Mouse (Mus musculus) forebrain, embryonic 16.5 days (tissue): ENCODE results near the gene Tcf7l2. TPM values are rescaled to one million over a fixed set of nuclear protein-coding genes. Genes with fewer than 3 reads are reported as not detected.
A peak's percentile ranks its signal among the peaks of the same experiment; 100 is the strongest.

Experiments used
- ATAC-seq: fragments of 200-750 bp; cut with Nextera tagmentation; 2 replicates; pipeline ENCODE4 v1.8.0; 2017; ENCODE audit warnings: mild to moderate bottlenecking, moderate library complexity
- H3K27ac ChIP-seq: fragments of 300-500 bp; sonication (generic); 2 replicates; pipeline ENCODE4 v1.5.1; 2014; ENCODE audit warnings: low read length, control low read depth
- H3K27me3 ChIP-seq: fragments of 300-500 bp; sonication (generic); replicated peaks from 2 replicates; pipeline ENCODE4 v1.6.1; 2014; ENCODE audit warnings: low read length; ENCODE audit not compliant: control insufficient read depth, insufficient read depth
- H3K36me3 ChIP-seq: fragments of 300-500 bp; sonication (generic); 2 replicates; pipeline ENCODE4 v1.6.1; 2014; ENCODE audit not compliant: control insufficient read depth, insufficient read depth
- H3K4me1 ChIP-seq: fragments of 300-500 bp; sonication (generic); replicated peaks from 2 replicates; pipeline ENCODE4 v1.6.1; 2014; ENCODE audit warnings: low read length; ENCODE audit not compliant: control insufficient read depth, insufficient read depth
- H3K4me2 ChIP-seq: fragments of 300-500 bp; sonication (generic); 2 replicates; pipeline ENCODE4 v1.6.1; 2014; ENCODE audit warnings: mild to moderate bottlenecking, low read length, control low read depth
- H3K4me3 ChIP-seq: fragments of 300-500 bp; sonication (generic); replicated peaks from 2 replicates; pipeline ENCODE4 v1.5.1; 2014; ENCODE audit warnings: mild to moderate bottlenecking, low read length, control low read depth
- H3K9ac ChIP-seq: fragments of 300-500 bp; sonication (generic); replicated peaks from 2 replicates; pipeline ENCODE4 v1.6.1; 2014; ENCODE audit warnings: low read depth, low read length, control low read depth
- H3K9me3 ChIP-seq: fragments of 300-500 bp; sonication (generic); 2 replicates; pipeline ENCODE4 v1.6.1; 2016; ENCODE audit warnings: low read length; ENCODE audit not compliant: control insufficient read depth
- WGBS: fragments of 180-500 bp; shearing (Covaris S2); extraction: QIAGEN DNeasy Blood & Tissue Kit; methylation state at CpG from one replicate; pipeline ENCODE4 v1.1.7; 2014; 5-methylcytosine and 5-hydroxymethylcytosine counted together
- polyA plus RNA-seq: library from polyadenylated mRNA; unstranded; fragments of >200 nt; fragmentation: Nextera tagmentation; extraction: Ambion mirVana; gene quantifications from 2 replicates; pipeline ENCODE4 v1.2.1, GENCODE M21; 2015

Gene Tcf7l2
- polyA plus RNA-seq, 1 experiment from 2014 or later = 58.7 TPM

GRCm38 (mm10) chr19:55779871-55780270 lies 38.3 kb downstream of the Tcf7l2 start:
- Histone ChIP-seq H3K36me3 (no peaks in the 10 kb centered on the region), H3K4me2 (no peak overlapping the region), H3K27me3 (no peaks in the 10 kb centered on the region), H3K4me3 (no peak overlapping the region), H3K4me1 (peaks cover under 1% of the 10 kb centered on the region; the same call in 1 of the 2 replicates), H3K9me3 (no peaks in the 10 kb centered on the region), H3K9ac (no peak overlapping the region), H3K27ac (no peak overlapping the region)
- no peak for ATAC-seq
- 68% methylated on average over 10 of the region's 10 CpGs for WGBS

- WGBS = 48% methylated on average over 10 of the region's 10 CpGs
Observed at GRCm38 (mm10) chr19:55781087-55781486, 39.5 kb downstream of the Tcf7l2 start.

GRCm38 (mm10) chr19:55781681-55782080 lies 40.1 kb downstream of the Tcf7l2 start:
- H3K4me1 ChIP-seq = peaks cover 4% of the 10 kb centered on the region; the same call in 1 of the 2 replicates
- no peak for ATAC-seq
- 81% methylated on average over 8 of the region's 8 CpGs for WGBS

More at GRCm38 (mm10) chr19:55781087-55781486, 39.5 kb downstream of the Tcf7l2 start:
- H3K27ac ChIP-seq = no peak overlapping the region
- no peak overlapping the region for H3K9ac ChIP-seq
- no peaks in the 10 kb centered on the region for H3K27me3 ChIP-seq
- H3K4me1 ChIP-seq = peaks cover 4% of the 10 kb centered on the region; the same call in 1 of the 2 replicates
- no peak overlapping the region for H3K4me2 ChIP-seq
- no peaks in the 10 kb centered on the region for H3K9me3 ChIP-seq
- no peak overlapping the region for H3K4me3 ChIP-seq
- ATAC-seq = no peak
- H3K36me3 ChIP-seq = no peaks in the 10 kb centered on the region

GRCm38 (mm10) chr19:55784796-55785418 lies 43.3 kb downstream of the Tcf7l2 start:
- no peak overlapping the region for H3K27ac ChIP-seq
- no peaks in the 10 kb centered on the region for H3K36me3 ChIP-seq
- ATAC-seq = no peak
- H3K9me3 ChIP-seq = no peaks in the 10 kb centered on the region
- H3K4me3 ChIP-seq = no peak overlapping the region
- no peaks in the 10 kb centered on the region for H3K27me3 ChIP-seq
- no peak overlapping the region for H3K4me2 ChIP-seq
- no peak overlapping the region for H3K9ac ChIP-seq
- 77% methylated on average over 21 of the region's 21 CpGs for WGBS
- H3K4me1 ChIP-seq = peaks cover 7% of the 10 kb centered on the region; the same call in 1 of the 2 replicates

More at GRCm38 (mm10) chr19:55781681-55782080, 40.1 kb downstream of the Tcf7l2 start:
- no peak overlapping the region for H3K9ac ChIP-seq
- H3K27me3 ChIP-seq = no peaks in the 10 kb centered on the region
- H3K4me3 ChIP-seq = no peak overlapping the region
- H3K36me3 ChIP-seq = no peaks in the 10 kb centered on the region
- H3K9me3 ChIP-seq = no peaks in the 10 kb centered on the region
- H3K4me2 ChIP-seq = no peak overlapping the region
- H3K27ac ChIP-seq = no peak overlapping the region

- no peak for ATAC-seq
- H3K4me1 ChIP-seq = peaks cover 7% of the 10 kb centered on the region; the same call in 1 of the 2 replicates
- no peak overlapping the region for H3K27ac ChIP-seq
- H3K27me3 ChIP-seq = no peaks in the 10 kb centered on the region
- no peak overlapping the region for H3K9ac ChIP-seq
- no peaks in the 10 kb centered on the region for H3K36me3 ChIP-seq
- no peak overlapping the region for H3K4me3 ChIP-seq
- no peak overlapping the region for H3K4me2 ChIP-seq
- no peaks in the 10 kb centered on the region for H3K9me3 ChIP-seq
- WGBS = 80% methylated on average over 13 of the region's 13 CpGs
Observed at GRCm38 (mm10) chr19:55787420-55787819, 45.8 kb downstream of the Tcf7l2 start.

GRCm38 (mm10) chr19:55788285-55788904 lies 46.8 kb downstream of the Tcf7l2 start:
- Histone ChIP-seq H3K9ac (no peak overlapping the region), H3K4me3 (no peak overlapping the region), H3K27ac (no peak overlapping the region), H3K27me3 (no peaks in the 10 kb centered on the region), H3K36me3 (no peaks in the 10 kb centered on the region), H3K9me3 (no peaks in the 10 kb centered on the region), H3K4me1 (peaks cover 7% of the 10 kb centered on the region; the same call in 1 of the 2 replicates), H3K4me2 (no peak overlapping the region)
- peak; percentile 61 for ATAC-seq
- 13% methylated on average over 7 of the region's 7 CpGs for WGBS

- 54% methylated on average over 5 of the region's 5 CpGs for WGBS
- H3K36me3 ChIP-seq = no peaks in the 10 kb centered on the region
- H3K27me3 ChIP-seq = no peaks in the 10 kb centered on the region
- H3K9ac ChIP-seq = no peak overlapping the region
- H3K9me3 ChIP-seq = no peaks in the 10 kb centered on the region
- peaks cover 7% of the 10 kb centered on the region; the same call in 1 of the 2 replicates for H3K4me1 ChIP-seq
- H3K4me2 ChIP-seq = no peak overlapping the region
- H3K27ac ChIP-seq = no peak overlapping the region
- H3K4me3 ChIP-seq = no peak overlapping the region
- no peak for ATAC-seq
Observed at GRCm38 (mm10) chr19:55788905-55789295, 47.3 kb downstream of the Tcf7l2 start.

- no peak overlapping the region for H3K9ac ChIP-seq
- H3K4me3 ChIP-seq = no peak overlapping the region
- H3K4me1 ChIP-seq = peaks cover 7% of the 10 kb centered on the region; the same call in 1 of the 2 replicates
- no peak overlapping the region for H3K27ac ChIP-seq
- no peaks in the 10 kb centered on the region for H3K9me3 ChIP-seq
- WGBS = 34% methylated on average over 3 of the region's 3 CpGs
- ATAC-seq = no peak
- H3K36me3 ChIP-seq = no peaks in the 10 kb centered on the region
- no peaks in the 10 kb centered on the region for H3K27me3 ChIP-seq
- no peak overlapping the region for H3K4me2 ChIP-seq
Observed at GRCm38 (mm10) chr19:55789838-55790237, 48.2 kb downstream of the Tcf7l2 start.

GRCm38 (mm10) chr19:55791293-55791692 lies 49.7 kb downstream of the Tcf7l2 start:
- H3K4me3 ChIP-seq = no peak overlapping the region
- H3K4me2 ChIP-seq = no peak overlapping the region
- H3K4me1 ChIP-seq = peaks cover 4% of the 10 kb centered on the region; the same call in 1 of the 2 replicates
- no peaks in the 10 kb centered on the region for H3K9me3 ChIP-seq
- ATAC-seq = no peak
- no peaks in the 10 kb centered on the region for H3K27me3 ChIP-seq
- H3K27ac ChIP-seq = no peak overlapping the region
- no peaks in the 10 kb centered on the region for H3K36me3 ChIP-seq
- 87% methylated on average over 6 of the region's 6 CpGs for WGBS
- H3K9ac ChIP-seq = no peak overlapping the region
